ENCODE assay signal across 16 mouse cellular contexts in genomic region chr13:29490341-29490740, GRCm38 (mm10).
"Had no signal": no experiment of that assay in that cellular context is flagged by ENCODE, and none has a peak within 500 bp of the region (broad histone marks: within the 10 kb centered on the region; RNA-seq: fewer than 3 reads in every experiment).

No protein-coding gene starts in this region.

- H3K36me3 ChIP-seq: limb, embryonic 10.5 days; limb, embryonic 13.5 days; liver, embryonic 12.5 days; liver, embryonic 15.5 days; lung, embryonic 15.5 days; midbrain, embryonic 10.5 days had no signal

- DNase-seq: kidney, adult 9 months; kidney, postnatal 14 days; kidney, postnatal 4 days; liver; lung, adult 18-20 months; lung, postnatal 10 days; lung, postnatal 36 days; thymus, adult 18-20 months; thymus, postnatal 36 days had no signal

- ATAC-seq: liver, embryonic 12.5 days had no signal

- H3K4me3 ChIP-seq: limb, embryonic 10.5 days; limb, embryonic 13.5 days; liver, embryonic 12.5 days; liver, embryonic 15.5 days; lung, embryonic 15.5 days; megakaryocyte, embryonic 14.5 days; midbrain, embryonic 10.5 days had no signal

- H3K9me3 ChIP-seq: limb, embryonic 10.5 days; limb, embryonic 13.5 days; liver, embryonic 12.5 days; liver, embryonic 15.5 days; lung, embryonic 15.5 days; midbrain, embryonic 10.5 days had no signal

- H3K27me3 ChIP-seq: limb, embryonic 13.5 days; liver, embryonic 12.5 days; liver, embryonic 15.5 days; lung, embryonic 15.5 days; megakaryocyte, embryonic 14.5 days had no signal

- H3K9ac ChIP-seq: limb, embryonic 13.5 days; liver, embryonic 12.5 days; liver, embryonic 15.5 days; lung, embryonic 15.5 days had no signal

- H3K27ac ChIP-seq: limb, embryonic 10.5 days; limb, embryonic 13.5 days; liver, embryonic 12.5 days; liver, embryonic 15.5 days; lung, embryonic 15.5 days; midbrain, embryonic 10.5 days had no signal

- H3K4me2 ChIP-seq: limb, embryonic 13.5 days; liver, embryonic 12.5 days; liver, embryonic 15.5 days; lung, embryonic 15.5 days had no signal

- H3K4me1 ChIP-seq: limb, embryonic 13.5 days; liver, embryonic 12.5 days; liver, embryonic 15.5 days; lung, embryonic 15.5 days; megakaryocyte, embryonic 14.5 days had no signal
